Mouse (Mus musculus): ENCODE data around the gene Adck1.

DNA sequence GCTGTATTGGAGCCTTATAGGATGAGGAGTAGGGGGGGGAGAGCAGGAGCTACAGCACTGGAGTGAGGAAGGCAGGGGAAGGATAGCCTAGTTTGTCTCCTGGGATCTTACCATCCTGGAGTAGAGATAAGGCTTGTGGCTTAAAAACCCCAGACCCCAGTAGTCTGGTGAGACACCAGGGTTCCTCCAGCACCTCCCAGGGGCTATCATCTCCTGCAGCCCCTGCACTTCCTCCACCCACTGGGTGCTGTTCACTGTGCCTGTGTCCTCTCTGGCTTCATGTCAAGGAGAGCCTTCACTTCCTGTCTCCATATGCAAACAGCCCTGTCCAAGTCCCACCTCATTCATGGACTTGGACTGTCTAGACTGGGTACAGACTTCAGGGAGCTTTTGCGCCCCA, 96.7 kb downstream of the Adck1 start:
- no peak for TF ChIP-seq CTCF (IDR thresholded peaks at IDR 0.05; ENCODE audit: extremely low read depth, insufficient read length, insufficient replicate concordance, low read depth, low read length)
- no peak for TF ChIP-seq POLR2A (IDR thresholded peaks at IDR 0.05; ENCODE audit: low read depth, low read length)

Data from small intestine, adult 2 months (tissue).